Mouse (Mus musculus): ENCODE data around the gene Tcea3.

DNA sequence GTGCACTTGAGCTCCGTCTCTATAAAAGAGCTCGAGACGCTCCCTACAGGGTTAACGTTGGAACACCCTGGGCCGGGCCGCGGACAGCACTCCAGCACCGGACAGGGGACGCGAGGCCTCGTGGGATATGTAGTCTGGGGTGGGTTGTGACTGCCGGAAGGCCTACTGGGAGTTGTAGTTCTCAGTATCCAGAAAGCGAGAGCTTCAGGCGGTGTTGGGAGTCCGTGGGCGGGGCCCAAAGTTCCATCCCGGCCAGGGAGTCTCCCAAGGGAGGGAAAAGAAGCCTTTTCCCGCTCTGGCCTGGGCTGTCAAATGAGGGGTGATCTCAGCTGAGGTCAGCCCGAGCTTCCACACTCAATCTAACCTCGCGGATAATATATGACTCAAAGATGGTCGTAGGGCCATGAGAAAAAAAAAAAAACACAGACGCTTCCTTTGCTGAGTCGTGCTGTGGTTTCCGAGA lies 37.9 kb downstream of the Tcea3 start:
- TF ChIP-seq CTCF (IDR thresholded peaks at IDR 0.05; ENCODE audit: low read depth) (0 out of 2 replicates have a peak, but pooled peaks have one; percentile 2), EP300 (IDR thresholded peaks at IDR 0.05; ENCODE audit: low read depth) (0 out of 2 replicates have a peak, but pooled peaks have one; percentile 48)

Measured in liver, postnatal 0 days (tissue).